Comparison of ENCODE assay signal across 13 mouse cellular contexts in genomic region chr13:47156841-47157240, GRCm38 (mm10).
"Had no signal": no experiment of that assay in that cellular context is flagged by ENCODE, and none has a peak within 500 bp of the region (broad histone marks: within the 10 kb centered on the region; RNA-seq: fewer than 3 reads in every experiment).

No protein-coding gene starts in this region.

- H3K4me3 ChIP-seq: intestine, embryonic 15.5 days; kidney, embryonic 15.5 days; left cerebral cortex, adult 2 months; limb, embryonic 15.5 days; liver, embryonic 12.5 days; megakaryocyte, embryonic 14.5 days; midbrain, embryonic 12.5 days had no signal

- H3K36me3 ChIP-seq: intestine, embryonic 15.5 days; kidney, embryonic 15.5 days; limb, embryonic 15.5 days; liver, embryonic 12.5 days; midbrain, embryonic 12.5 days had no signal

- H3K9ac ChIP-seq: intestine, embryonic 15.5 days; kidney, embryonic 15.5 days; limb, embryonic 15.5 days; liver, embryonic 12.5 days; midbrain, embryonic 12.5 days had no signal

- H3K9me3 ChIP-seq: intestine, embryonic 15.5 days; kidney, embryonic 15.5 days; limb, embryonic 15.5 days; liver, embryonic 12.5 days; megakaryocyte, embryonic 14.5 days; midbrain, embryonic 12.5 days had no signal

- DNase-seq: kidney, adult 18-20 months; kidney, postnatal 25 days; thymus, adult 18-20 months; thymus, postnatal 14 days had no signal

- H3K27ac ChIP-seq: intestine, embryonic 15.5 days; kidney, embryonic 15.5 days; left cerebral cortex, adult 2 months; limb, embryonic 15.5 days; liver, embryonic 12.5 days; macrophage; midbrain, embryonic 12.5 days had no signal

- ATAC-seq: intestine, embryonic 15.5 days; liver, embryonic 12.5 days; midbrain, embryonic 16.5 days had no signal

- H3K4me1 ChIP-seq: intestine, embryonic 15.5 days; kidney, embryonic 15.5 days; liver, embryonic 12.5 days; midbrain, embryonic 12.5 days had no signal

- H3K27me3 ChIP-seq: intestine, embryonic 15.5 days; limb, embryonic 15.5 days; liver, embryonic 12.5 days; megakaryocyte, embryonic 14.5 days had no signal

- H3K4me2 ChIP-seq: intestine, embryonic 15.5 days; kidney, embryonic 15.5 days; limb, embryonic 15.5 days; liver, embryonic 12.5 days; midbrain, embryonic 12.5 days had no signal
